Mouse (Mus musculus) limb, embryonic 14.5 days (tissue): ENCODE results near the gene Pglyrp1. TPM values are rescaled to one million over a fixed set of nuclear protein-coding genes. Genes with fewer than 3 reads are reported as not detected.

ENCODE experiments used
- ATAC-seq: fragments of 200-750 bp; cut with Nextera tagmentation; 2 replicates; pipeline ENCODE4 v1.8.0; 2017; ENCODE audit warnings: low read depth, moderate number of reproducible peaks, moderate TSS enrichment; ENCODE audit not compliant: low FRiP score
- DNase-seq: peaks from one replicate; pipeline ENCODE4 v3.0.0-alpha.2; 2015; ENCODE audit warnings: low spot score
- H3K27ac ChIP-seq: fragments of 300-500 bp; sonication (generic); replicated peaks from 2 replicates; pipeline ENCODE4 v1.5.1; 2014; ENCODE audit warnings: low read depth, mild to moderate bottlenecking, low read length, moderate library complexity, mixed read lengths
- H3K27me3 ChIP-seq: fragments of 300-500 bp; sonication (generic); 2 replicates; pipeline ENCODE4 v1.6.1; 2014; ENCODE audit warnings: low read length, mixed read lengths; ENCODE audit not compliant: control insufficient read depth, insufficient read depth
- H3K36me3 ChIP-seq: fragments of 300-500 bp; sonication (generic); 2 replicates; pipeline ENCODE4 v1.6.1; 2014; ENCODE audit warnings: mild to moderate bottlenecking, low read length, moderate library complexity, mixed read lengths; ENCODE audit not compliant: control insufficient read depth, insufficient read depth
- H3K4me1 ChIP-seq: fragments of 300-500 bp; sonication (generic); 2 replicates; pipeline ENCODE4 v1.6.1; 2014; ENCODE audit warnings: antibody characterized with exemption, low read length, mixed read lengths; ENCODE audit not compliant: control insufficient read depth, insufficient read depth
- H3K4me2 ChIP-seq: fragments of 300-500 bp; sonication (generic); replicated peaks from 2 replicates; pipeline ENCODE4 v1.6.1; 2014; ENCODE audit warnings: low read depth, mild to moderate bottlenecking, low read length, moderate library complexity; ENCODE audit not compliant: severe bottlenecking
- H3K4me3 ChIP-seq: fragments of 300-500 bp; sonication (generic); replicated peaks from 2 replicates; pipeline ENCODE4 v1.5.1; 2014; ENCODE audit warnings: low read length
- H3K9ac ChIP-seq: fragments of 300-500 bp; sonication (generic); 2 replicates; pipeline ENCODE4 v1.6.1; 2014; ENCODE audit warnings: mild to moderate bottlenecking, low read depth, low read length, moderate library complexity; ENCODE audit not compliant: severe bottlenecking
- H3K9me3 ChIP-seq: fragments of 300-500 bp; sonication (generic); 2 replicates; pipeline ENCODE4 v1.6.1; 2016; ENCODE audit warnings: low read length; ENCODE audit not compliant: control insufficient read depth
- POLR2A ChIP-seq: fragments of 200-500 bp; IDR thresholded peaks from 2 replicates; pipeline ENCODE4 v1.8.0; 2012; ENCODE audit warnings: inconsistent platforms, mild to moderate bottlenecking, moderate library complexity, borderline replicate concordance; ENCODE audit not compliant: insufficient read depth, insufficient read length; ENCODE audit errors: extremely low read depth
- WGBS: fragments of 180-500 bp; shearing (Covaris S2); extraction: QIAGEN DNeasy Blood & Tissue Kit; methylation state at CpG from one replicate; pipeline ENCODE4 v1.1.7; 2014; 5-methylcytosine and 5-hydroxymethylcytosine counted together
- polyA plus RNA-seq, 2 experiments: library from polyadenylated mRNA; depleted of rRNA in 1 of 2; stranded (reverse) in 1 of 2; unstranded in 1 of 2; fragments of >200 nt; fragmentation: Nextera tagmentation in 1 of 2; extraction: Ambion mirVana in 1 of 2; gene quantifications; 2 replicates each; pipeline versions ENCODE4 v1.2.1 to v1.2.3; 2012 to 2014

Gene Pglyrp1
- polyA plus RNA-seq, 2 experiments: 0.60 to 1.9 TPM

GRCm38 (mm10) chr7:18927759-18928158, 56.6 kb downstream of the Pglyrp1 start:
- ATAC-seq (no peak), DNase-seq (no peak)
- peaks cover 47% of the 10 kb centered on the region for H3K27me3 ChIP-seq
- H3K36me3 ChIP-seq: no peaks in the 10 kb centered on the region
- WGBS: 41% methylated on average over 3 of the region's 3 CpGs
- peaks cover 3% of the 10 kb centered on the region; the same call in 1 of the 2 replicates for H3K4me1 ChIP-seq
- no peak overlapping the region for H3K4me3 ChIP-seq
- no peaks in the 10 kb centered on the region for H3K9me3 ChIP-seq
- no peak overlapping the region for H3K4me2 ChIP-seq
- TF ChIP-seq POLR2A: no peak
- no peak overlapping the region for H3K9ac ChIP-seq
- H3K27ac ChIP-seq: no peak overlapping the region

Other genes starting within 250 kb of the Pglyrp1 start
- gene Psg21, start 214.6 kb upstream of the Pglyrp1 start, polyA plus RNA-seq (2012; rRNA removed): 0.45 and 0.47 TPM in 2 replicates
- not detected in 2 replicates for gene Psg21, start 214.6 kb upstream of the Pglyrp1 start, polyA plus RNA-seq (2014; fragmentation: Nextera tagmentation; extraction: Ambion mirVana)
- gene Psg20, start 185.1 kb upstream of the Pglyrp1 start, polyA plus RNA-seq (2012; rRNA removed): not detected in 2 replicates
- gene Psg20, start 185.1 kb upstream of the Pglyrp1 start, polyA plus RNA-seq (2014; fragmentation: Nextera tagmentation; extraction: Ambion mirVana): not detected in 2 replicates
- 0.04 and 0.14 TPM in 2 replicates for gene Psg22, start 153.2 kb upstream of the Pglyrp1 start, polyA plus RNA-seq (2012; rRNA removed)
- not detected in 2 replicates for gene Psg22, start 153.2 kb upstream of the Pglyrp1 start, polyA plus RNA-seq (2014; fragmentation: Nextera tagmentation; extraction: Ambion mirVana)
- gene Psg19, start 72.8 kb upstream of the Pglyrp1 start, polyA plus RNA-seq (2012; rRNA removed): 0.05 and 0.25 TPM in 2 replicates
- gene Psg19, start 72.8 kb upstream of the Pglyrp1 start, polyA plus RNA-seq (2014; fragmentation: Nextera tagmentation; extraction: Ambion mirVana): not detected in 2 replicates
- gene Psg17, start 49.7 kb upstream of the Pglyrp1 start, polyA plus RNA-seq (2012; rRNA removed): 0.47 and 0.48 TPM in 2 replicates
- not detected in 2 replicates for gene Psg17, start 49.7 kb upstream of the Pglyrp1 start, polyA plus RNA-seq (2014; fragmentation: Nextera tagmentation; extraction: Ambion mirVana)
- 0.91 and 1.0 TPM in 2 replicates for gene Mill2, start 31.4 kb upstream of the Pglyrp1 start, polyA plus RNA-seq (2012; rRNA removed)
- 0.21 TPM in 2 replicates for gene Mill2, start 31.4 kb upstream of the Pglyrp1 start, polyA plus RNA-seq (2014; fragmentation: Nextera tagmentation; extraction: Ambion mirVana)
- 46.7 and 50.1 TPM in 2 replicates for gene Ccdc61, start 39.1 kb downstream of the Pglyrp1 start, polyA plus RNA-seq (2012; rRNA removed)
- 23.9 and 29.0 TPM in 2 replicates for gene Ccdc61, start 39.1 kb downstream of the Pglyrp1 start, polyA plus RNA-seq (2014; fragmentation: Nextera tagmentation; extraction: Ambion mirVana)
- gene Nova2, start 54.6 kb downstream of the Pglyrp1 start, polyA plus RNA-seq (2012; rRNA removed): 1.3 TPM in 2 replicates
- gene Nova2, start 54.6 kb downstream of the Pglyrp1 start, polyA plus RNA-seq (2014; fragmentation: Nextera tagmentation; extraction: Ambion mirVana): 0.37 and 0.57 TPM in 2 replicates
- gene Nanos2, start 116.1 kb downstream of the Pglyrp1 start, polyA plus RNA-seq (2012; rRNA removed): 0.06 TPM in 1 of 2 replicates, not detected in the other
- gene Nanos2, start 116.1 kb downstream of the Pglyrp1 start, polyA plus RNA-seq (2014; fragmentation: Nextera tagmentation; extraction: Ambion mirVana): not detected in 2 replicates
- 13.6 and 19.3 TPM in 2 replicates for gene Mypop, start 119.9 kb downstream of the Pglyrp1 start, polyA plus RNA-seq (2012; rRNA removed)
- 5.3 and 5.7 TPM in 2 replicates for gene Mypop, start 119.9 kb downstream of the Pglyrp1 start, polyA plus RNA-seq (2014; fragmentation: Nextera tagmentation; extraction: Ambion mirVana)
- gene Irf2bp1, start 132.7 kb downstream of the Pglyrp1 start, polyA plus RNA-seq (2012; rRNA removed): 36.1 and 46.8 TPM in 2 replicates
- 34.2 and 37.3 TPM in 2 replicates for gene Irf2bp1, start 132.7 kb downstream of the Pglyrp1 start, polyA plus RNA-seq (2014; fragmentation: Nextera tagmentation; extraction: Ambion mirVana)
- gene Foxa3, start 152.2 kb downstream of the Pglyrp1 start, polyA plus RNA-seq (2012; rRNA removed): 5.3 and 6.7 TPM in 2 replicates
- gene Foxa3, start 152.2 kb downstream of the Pglyrp1 start, polyA plus RNA-seq (2014; fragmentation: Nextera tagmentation; extraction: Ambion mirVana): 3.1 and 3.2 TPM in 2 replicates
- 97.0 and 113 TPM in 2 replicates for gene Sympk, start 153.0 kb downstream of the Pglyrp1 start, polyA plus RNA-seq (2012; rRNA removed)
- 23.0 and 27.5 TPM in 2 replicates for gene Sympk, start 153.0 kb downstream of the Pglyrp1 start, polyA plus RNA-seq (2014; fragmentation: Nextera tagmentation; extraction: Ambion mirVana)
- 0.04 and 0.12 TPM in 2 replicates for gene Rsph6a, start 183.4 kb downstream of the Pglyrp1 start, polyA plus RNA-seq (2012; rRNA removed)
- gene Rsph6a, start 183.4 kb downstream of the Pglyrp1 start, polyA plus RNA-seq (2014; fragmentation: Nextera tagmentation; extraction: Ambion mirVana): not detected in 2 replicates
- 126 and 167 TPM in 2 replicates for gene Dmwd, start 204.9 kb downstream of the Pglyrp1 start, polyA plus RNA-seq (2012; rRNA removed)
- 21.8 and 26.5 TPM in 2 replicates for gene Dmwd, start 204.9 kb downstream of the Pglyrp1 start, polyA plus RNA-seq (2014; fragmentation: Nextera tagmentation; extraction: Ambion mirVana)
- gene Dmpk, start 212.5 kb downstream of the Pglyrp1 start, polyA plus RNA-seq (2012; rRNA removed): 143 and 177 TPM in 2 replicates
- gene Dmpk, start 212.5 kb downstream of the Pglyrp1 start, polyA plus RNA-seq (2014; fragmentation: Nextera tagmentation; extraction: Ambion mirVana): 33.1 and 37.1 TPM in 2 replicates
- 103 and 157 TPM in 2 replicates for gene Six5, start 223.3 kb downstream of the Pglyrp1 start, polyA plus RNA-seq (2012; rRNA removed)
- 19.1 and 20.3 TPM in 2 replicates for gene Six5, start 223.3 kb downstream of the Pglyrp1 start, polyA plus RNA-seq (2014; fragmentation: Nextera tagmentation; extraction: Ambion mirVana)
- gene Gm4969, start 247.0 kb downstream of the Pglyrp1 start, polyA plus RNA-seq (2012; rRNA removed): 7.0 and 7.7 TPM in 2 replicates
- 2.5 and 4.0 TPM in 2 replicates for gene Gm4969, start 247.0 kb downstream of the Pglyrp1 start, polyA plus RNA-seq (2014; fragmentation: Nextera tagmentation; extraction: Ambion mirVana)
- gene Fbxo46, start 248.5 kb downstream of the Pglyrp1 start, polyA plus RNA-seq (2012; rRNA removed): 10.6 and 14.6 TPM in 2 replicates
- gene Fbxo46, start 248.5 kb downstream of the Pglyrp1 start, polyA plus RNA-seq (2014; fragmentation: Nextera tagmentation; extraction: Ambion mirVana): 9.9 and 11.2 TPM in 2 replicates